In genomic region chr17:47742991-47743734, GRCm38 (mm10) we compare ENCODE assay signal across 11 mouse cellular contexts. TPM values are rescaled to one million over a fixed set of nuclear protein-coding genes. Genes with fewer than 3 reads are reported as not detected.
DNase-seq lines count a peak whose midpoint lies in the region; ATAC-seq lines count a peak whose summit lies in the region.
"Had no signal": no experiment of that assay in that cellular context is flagged by ENCODE, and none has a peak within 500 bp of the region (broad histone marks: within the 10 kb centered on the region; RNA-seq: fewer than 3 reads in every experiment).

No protein-coding gene starts in this region.

- ATAC-seq in forebrain, embryonic 14.5 days, result no peak

- no peak overlapping the region for H3K9ac ChIP-seq in forebrain, embryonic 14.5 days (ENCODE audit: low read length)

- WGBS in forebrain, embryonic 14.5 days, result 49% methylated on average over 16 of the region's 16 CpGs

- no peak overlapping the region for H3K4me2 ChIP-seq in forebrain, embryonic 14.5 days (ENCODE audit: low read length)

- peak; percentile 25 to 34 for DNase-seq in kidney, postnatal 4 days
- no peak for DNase-seq in kidney, adult 18-20 months
- peak; percentile 80 for DNase-seq in ES-CJ7 (ENCODE audit: low read depth, low spot score)
- DNase-seq in c-Kit-positive CD71-negative TER-119-negative erythroid progenitor cells, embryonic 14.5 days (ENCODE audit: low read depth), result peak; percentile 61
- DNase-seq in adrenal gland, adult 8-10 months, result no peak
- no peak for DNase-seq in layer of hippocampus, adult 9-10 months (ENCODE audit: low spot score)
- no peak for DNase-seq in forebrain, embryonic 14.5 days (ENCODE audit: low spot score)
- DNase-seq: kidney, adult 8-10 months; lung, postnatal 14 days had no signal

- peaks cover 39% of the 10 kb centered on the region for H3K27me3 ChIP-seq in megakaryocyte, embryonic 14.5 days (replicated peaks)
- H3K27me3 ChIP-seq in forebrain, embryonic 14.5 days (replicated peaks; ENCODE audit: control insufficient read depth, insufficient read depth, low read length), result peaks cover 16% of the 10 kb centered on the region

- no peak overlapping the region for H3K27ac ChIP-seq in forebrain, embryonic 14.5 days (ENCODE audit: low read depth, low read length)

- peaks cover 10% of the 10 kb centered on the region; the same call in 1 of the 2 replicates for H3K9me3 ChIP-seq in megakaryocyte, embryonic 14.5 days
- 0 out of 2 replicates have a peak, but pooled peaks cover 2% of the 10 kb centered on the region for H3K9me3 ChIP-seq in forebrain, embryonic 14.5 days (replicated peaks; ENCODE audit: control insufficient read depth, low read length)

- H3K4me3 ChIP-seq in megakaryocyte, embryonic 14.5 days (replicated peaks), result peak overlapping the region; percentile 48
- H3K4me3 ChIP-seq in forebrain, embryonic 14.5 days (ENCODE audit: low read depth, low read length), result no peak overlapping the region

- H3K36me3 ChIP-seq in megakaryocyte, embryonic 14.5 days (replicated peaks; ENCODE audit: low read length), result no peaks in the 10 kb centered on the region
- no peaks in the 10 kb centered on the region for H3K36me3 ChIP-seq in forebrain, embryonic 14.5 days (ENCODE audit: control insufficient read depth, insufficient read depth, low read length)

- peaks cover 29% of the 10 kb centered on the region for H3K4me1 ChIP-seq in megakaryocyte, embryonic 14.5 days
- H3K4me1 ChIP-seq in forebrain, embryonic 14.5 days (ENCODE audit: control insufficient read depth, insufficient read depth, low read length), result no peaks in the 10 kb centered on the region; the same call in 1 of the 2 replicates

RNA-seq across cellular contexts. Expression of gene Tfeb, which starts 6.3 kb away (rescaled TPM):
- 20.9 and 34.8 TPM in 2 replicates for polyA plus RNA-seq in megakaryocyte, embryonic 14.5 days (2012; ENCODE audit: insufficient read depth, low replicate concordance)
- total RNA-seq in adrenal gland, adult 8-10 months (2022), result 10 to 100 TPM; 17.3 to 32.1 (median 24.2) TPM
- polyA plus RNA-seq in forebrain, embryonic 14.5 days (2014; fragmentation: Nextera tagmentation; extraction: Ambion mirVana), result 2.2 and 2.4 TPM in 2 replicates

RNA-seq across cellular contexts. Expression of gene Pgc, which starts 16.5 kb away (rescaled TPM):
- not detected in 2 replicates for polyA plus RNA-seq in megakaryocyte, embryonic 14.5 days (2012; ENCODE audit: insufficient read depth, low replicate concordance)
- not detected for total RNA-seq in adrenal gland, adult 8-10 months (2022)
- not detected in 2 replicates for polyA plus RNA-seq in forebrain, embryonic 14.5 days (2014; fragmentation: Nextera tagmentation; extraction: Ambion mirVana)
- polyA plus RNA-seq: forebrain, embryonic 11.5 days had no signal

RNA-seq across cellular contexts. Expression of gene Prickle4, which starts 48.6 kb away (rescaled TPM):
- polyA plus RNA-seq in megakaryocyte, embryonic 14.5 days (2012; ENCODE audit: insufficient read depth, low replicate concordance), result 3.4 and 5.0 TPM in 2 replicates
- 1 to 10 TPM; 2.4 to 4.5 (median 3.1) TPM for total RNA-seq in adrenal gland, adult 8-10 months (2022)
- 0.42 and 0.62 TPM in 2 replicates for polyA plus RNA-seq in forebrain, embryonic 14.5 days (2014; fragmentation: Nextera tagmentation; extraction: Ambion mirVana)

RNA-seq across cellular contexts. Expression of gene Gm21981, which starts 48.9 kb away (rescaled TPM):
- 0.25 TPM in 1 of 2 replicates, not detected in the other for polyA plus RNA-seq in megakaryocyte, embryonic 14.5 days (2012; ENCODE audit: insufficient read depth, low replicate concordance)
- 1 to 10 TPM in 3 of 4 experiments, under 1 TPM in 1; 0.67 to 2.2 (median 1.8) TPM for total RNA-seq in adrenal gland, adult 8-10 months (2022)
- polyA plus RNA-seq in forebrain, embryonic 14.5 days (2014; fragmentation: Nextera tagmentation; extraction: Ambion mirVana), result 4.7 and 4.8 TPM in 2 replicates

RNA-seq across cellular contexts. Expression of gene Frs3, which starts 54.3 kb away (rescaled TPM):
- 0.94 TPM in 1 of 2 replicates, not detected in the other for polyA plus RNA-seq in megakaryocyte, embryonic 14.5 days (2012; ENCODE audit: insufficient read depth, low replicate concordance)
- total RNA-seq in adrenal gland, adult 8-10 months (2022), result 10 to 100 TPM in 1 of 4 experiments, 1 to 10 TPM in 3; 3.9 to 10.5 (median 8.6) TPM
- polyA plus RNA-seq in forebrain, embryonic 14.5 days (2014; fragmentation: Nextera tagmentation; extraction: Ambion mirVana), result 16.1 and 17.4 TPM in 2 replicates

Comparison
In these comparisons a context has a peak if more than half of its experiments do, and no peak if none do; other contexts are left out.
1. DNase-seq: peak in kidney, postnatal 4 days (2 of 2), ES-CJ7 (single experiment) and c-Kit-positive CD71-negative TER-119-negative erythroid progenitor cells, embryonic 14.5 days (single experiment); none in kidney, adult 18-20 months (single experiment), adrenal gland, adult 8-10 months (single experiment), layer of hippocampus, adult 9-10 months (single experiment) and forebrain, embryonic 14.5 days (single experiment).